Mouse (Mus musculus) liver, embryonic 14.5 days (tissue): ENCODE results near the gene Gfod1.

ENCODE experiments used
- CTCF ChIP-seq: IDR thresholded peaks from 2 replicates; pipeline ENCODE4 v1.5.1; 2016; ENCODE audit warnings: antibody characterized with exemption, low read depth, control low read depth
- EP300 ChIP-seq: IDR thresholded peaks from 2 replicates; pipeline ENCODE4 v1.6.1; 2016; ENCODE audit warnings: antibody characterized with exemption, low read depth

DNA sequence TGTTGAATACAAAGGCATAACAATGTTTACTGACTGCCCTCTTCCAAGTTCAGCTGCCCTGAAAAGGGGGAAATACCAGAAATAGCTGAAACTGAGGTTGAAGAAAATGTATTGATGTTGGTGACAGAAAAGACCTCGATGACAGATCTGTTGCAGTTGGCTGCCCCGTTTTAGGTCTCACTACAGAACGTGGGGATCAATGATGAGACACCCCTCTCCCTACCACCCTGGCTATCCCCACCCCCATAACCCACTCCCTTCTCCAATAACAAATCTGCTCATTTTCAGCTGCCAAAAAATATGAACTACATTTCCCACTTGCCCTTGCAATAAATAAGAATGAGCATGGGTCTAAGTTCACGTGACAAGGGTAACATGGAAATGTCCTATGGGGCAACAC, 73.1 kb downstream of the Gfod1 start:
- TF ChIP-seq CTCF, result no peak
- TF ChIP-seq EP300, result no peak
